8 mouse cellular contexts compared by ENCODE assay signal in the genomic region with DNA sequence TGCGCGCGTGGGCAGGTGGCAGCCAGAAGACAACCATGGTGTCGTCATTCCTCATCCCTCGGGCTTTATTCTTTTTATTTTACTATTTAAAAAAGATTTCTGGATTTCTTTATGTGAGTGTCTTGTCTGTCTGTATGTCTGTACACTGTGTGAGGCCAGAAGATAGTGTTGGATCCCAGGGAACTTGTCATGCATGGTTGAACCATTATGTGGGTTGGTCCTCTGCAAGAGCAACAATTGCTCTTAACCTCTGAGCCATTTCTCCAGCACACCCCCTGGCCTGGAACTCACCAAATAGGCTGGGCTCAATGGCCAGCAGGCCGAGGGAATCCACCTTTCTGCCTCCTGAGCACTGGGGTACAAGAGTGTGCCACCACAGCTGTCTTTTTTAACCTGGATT. TPM values are rescaled to one million over a fixed set of nuclear protein-coding genes. Genes with fewer than 3 reads are reported as not detected.
DNase-seq lines count a peak whose midpoint lies in the region; ATAC-seq and TF ChIP-seq lines count a peak whose summit lies in the region.
"Had no signal": no experiment of that assay in that cellular context is flagged by ENCODE, and none has a peak within 500 bp of the region (broad histone marks: within the 10 kb centered on the region; RNA-seq: fewer than 3 reads in every experiment).

No protein-coding gene starts in this region.

- 0 out of 2 replicates have a peak, but pooled peaks cover 3% of the 10 kb centered on the region for H3K36me3 ChIP-seq in ES-E14 (ENCODE audit: control insufficient read depth, insufficient read depth, low read length, poor library complexity, severe bottlenecking)
- no peaks in the 10 kb centered on the region for H3K36me3 ChIP-seq in intestine, embryonic 14.5 days (ENCODE audit: control insufficient read depth, insufficient read depth, low read length)
- H3K36me3 ChIP-seq in liver, embryonic 15.5 days (replicated peaks) = 0 out of 2 replicates have a peak, but pooled peaks cover 3% of the 10 kb centered on the region

- H3K9me3 ChIP-seq in ES-E14 (ENCODE audit: control insufficient read depth, insufficient read depth, low read depth, low read length) = no peaks in the 10 kb centered on the region
- H3K9me3 ChIP-seq in intestine, embryonic 14.5 days (ENCODE audit: control insufficient read depth, low read length) = no peaks in the 10 kb centered on the region
- no peaks in the 10 kb centered on the region for H3K9me3 ChIP-seq in liver, embryonic 15.5 days (replicated peaks)

- 77% methylated on average over 6 of the region's 6 CpGs for WGBS in intestine, embryonic 14.5 days
- WGBS in liver, embryonic 15.5 days (ENCODE audit: insufficient replicate concordance) = 82% methylated on average over 6 of the region's 6 CpGs

- in situ Hi-C loops in ES-E14 (cut with MboI; ENCODE audit: low sequenced_read_pairs in 2 of 2, unreplicated experiment in 2 of 2) = no loop called here

- peak overlapping the region; percentile 100 for H3K4me2 ChIP-seq in intestine, embryonic 14.5 days (ENCODE audit: low read length)
- peak overlapping the region; percentile 87 for H3K4me2 ChIP-seq in liver, embryonic 15.5 days

- H3K27me3 ChIP-seq in intestine, embryonic 14.5 days (replicated peaks; ENCODE audit: control insufficient read depth, insufficient read depth, low read length) = no peaks in the 10 kb centered on the region
- no peaks in the 10 kb centered on the region for H3K27me3 ChIP-seq in liver, embryonic 15.5 days

- no peak for ATAC-seq in intestine, embryonic 14.5 days (replicated peaks; ENCODE audit: low FRiP score, low TSS enrichment, low read depth)
- no peak for ATAC-seq in liver, embryonic 15.5 days (ENCODE audit: insufficient read depth)

- H3K4me1 ChIP-seq in ES-E14 (ENCODE audit: control insufficient read depth in 2 of 2, insufficient read depth in 2 of 2, low read length in 2 of 2, poor library complexity in 1 of 2) = peaks cover 0 to 10% of the 10 kb centered on the region in 2 experiments; a peak in 2 of 4 replicates
- peaks cover 18% of the 10 kb centered on the region for H3K4me1 ChIP-seq in brown adipose tissue, adult 24 weeks (ENCODE audit: control insufficient read depth, insufficient read depth, insufficient read length, low read length)
- H3K4me1 ChIP-seq in intestine, embryonic 14.5 days (replicated peaks; ENCODE audit: control insufficient read depth, insufficient read depth, low read length) = peaks cover 16% of the 10 kb centered on the region
- H3K4me1 ChIP-seq in liver, embryonic 15.5 days (replicated peaks) = peaks cover 65% of the 10 kb centered on the region

- 0 out of 2 replicates have a peak overlapping the region, but pooled peaks have one; percentile 17 for H3K9ac ChIP-seq in ES-E14 (ENCODE audit: insufficient read depth, low read depth, low read length, poor library complexity, severe bottlenecking)
- no peak overlapping the region; the same call in 1 of the 2 replicates for H3K9ac ChIP-seq in intestine, embryonic 14.5 days (ENCODE audit: low read length)
- no peak overlapping the region for H3K9ac ChIP-seq in liver, embryonic 15.5 days

- H3K27ac ChIP-seq in ES-E14 (ENCODE audit: insufficient read depth, low read depth, low read length, poor library complexity, severe bottlenecking) = no peak overlapping the region
- no peak overlapping the region for H3K27ac ChIP-seq in brown adipose tissue, adult 24 weeks (replicated peaks; ENCODE audit: low read depth, low read length)
- no peak overlapping the region for H3K27ac ChIP-seq in intestine, embryonic 14.5 days (ENCODE audit: low read depth)
- H3K27ac ChIP-seq in liver, embryonic 15.5 days (replicated peaks) = no peak overlapping the region

- no peak for DNase-seq in ES-E14 (ENCODE audit: low read depth, low spot score)
- DNase-seq in intestine, embryonic 14.5 days (ENCODE audit: low spot score) = no peak
- no peak for DNase-seq in right cerebral cortex, adult 2 months (ENCODE audit: low spot score in 2 of 2)
- no peak for DNase-seq in thymus, postnatal 36 days
- no peak for DNase-seq in spleen, postnatal 4 days (ENCODE audit: low spot score in 2 of 2)

- no peak overlapping the region for H3K4me3 ChIP-seq in ES-E14 (ENCODE audit: insufficient read depth in 1 of 2, low read depth in 1 of 2, low read length in 2 of 2, poor library complexity in 1 of 2, severe bottlenecking in 1 of 2)
- peak overlapping the region; percentile 99 for H3K4me3 ChIP-seq in brown adipose tissue, adult 24 weeks (ENCODE audit: insufficient read depth, low read depth, low read length)
- peak overlapping the region; percentile 98; the same call in 1 of the 2 replicates for H3K4me3 ChIP-seq in intestine, embryonic 14.5 days (ENCODE audit: low read depth, low read length)
- peak overlapping the region; percentile 85 for H3K4me3 ChIP-seq in liver, embryonic 15.5 days (replicated peaks)

TF ChIP-seq in ES-E14, 5 proteins besides CTCF, POLR2A, EP300 and RAD21:
- TF ChIP-seq CHD2 (IDR thresholded peaks at IDR 0.05; ENCODE audit: low read depth, low read length) = no peak
- no peak for TF ChIP-seq ZC3H11A (IDR thresholded peaks at IDR 0.05; ENCODE audit: borderline replicate concordance, low read depth, low read length)
- TF ChIP-seq MAFK (IDR thresholded peaks at IDR 0.05; ENCODE audit: insufficient read depth, low read depth, low read length) = no peak
- no peak for TF ChIP-seq ZNF384 (IDR thresholded peaks at IDR 0.05; ENCODE audit: low read depth, low read length)
- TF ChIP-seq HCFC1 (IDR thresholded peaks at IDR 0.05; ENCODE audit: borderline replicate concordance, insufficient read depth, low read length) = no peak

RNA-seq across cellular contexts. Expression of a gene that starts 1.5 kb away (rescaled TPM):
- total RNA-seq in ES-E14 (2012; rRNA removed) = 73.3 and 78.4 TPM in 2 replicates
- 43.9 and 49.9 TPM in 2 replicates for polyA plus RNA-seq in brown adipose tissue, adult 24 weeks (2012; ENCODE audit: insufficient read depth, insufficient read length, missing spikeins)
- polyA plus RNA-seq in intestine, embryonic 14.5 days (2014; fragmentation: Nextera tagmentation; extraction: Ambion mirVana) = 59.5 and 64.3 TPM in 2 replicates
- polyA plus RNA-seq in liver, embryonic 15.5 days (2015; fragmentation: Nextera tagmentation; extraction: Ambion mirVana) = 13.5 and 14.9 TPM in 2 replicates

RNA-seq across cellular contexts. Expression of a gene that starts 29.5 kb away (rescaled TPM):
- 1.1 and 3.2 TPM in 2 replicates for total RNA-seq in ES-E14 (2012; rRNA removed)
- polyA plus RNA-seq in brown adipose tissue, adult 24 weeks (2012; ENCODE audit: insufficient read depth, insufficient read length, missing spikeins) = not detected in 2 replicates
- polyA plus RNA-seq in intestine, embryonic 14.5 days (2014; fragmentation: Nextera tagmentation; extraction: Ambion mirVana) = 0.07 and 0.34 TPM in 2 replicates
- polyA plus RNA-seq in liver, embryonic 15.5 days (2015; fragmentation: Nextera tagmentation; extraction: Ambion mirVana) = 0.03 TPM in 1 of 2 replicates, not detected in the other
- total RNA-seq: liver, adult 2 months had no signal

Comparison
In these comparisons a context has a peak if more than half of its experiments do, and no peak if none do; other contexts are left out.
1. H3K4me3 ChIP-seq: peak in brown adipose tissue, adult 24 weeks (single experiment), intestine, embryonic 14.5 days (single experiment) and liver, embryonic 15.5 days (single experiment); none in ES-E14 (0 of 2).